Mouse (Mus musculus) myocyte (in vitro differentiated cells): ENCODE measurements around the gene Prkab1.

Experiments
- E2F4 ChIP-seq: IDR thresholded peaks from one replicate; pipeline ENCODE4 v1.6.1; 2011; ENCODE audit warnings: mild to moderate bottlenecking, control low read depth, moderate library complexity; ENCODE audit not compliant: insufficient read depth
- MAX ChIP-seq: IDR thresholded peaks from one replicate; pipeline ENCODE4 v1.6.1; 2011; ENCODE audit warnings: low read depth, mild to moderate bottlenecking, control low read depth
- MYOG ChIP-seq, 3 experiments: IDR thresholded peaks; one replicate each; pipeline ENCODE4 v1.6.1; 2011; ENCODE audit warnings: control low read depth in 2 of 3, low read depth in 2 of 3, mild to moderate bottlenecking in 2 of 3; ENCODE audit not compliant: insufficient read length in 2 of 3, control insufficient read depth in 1 of 3, insufficient read depth in 1 of 3
- POLR2A ChIP-seq: IDR thresholded peaks from one replicate; pipeline ENCODE4 v1.6.1; 2011; ENCODE audit warnings: low read depth, mild to moderate bottlenecking, control low read depth, moderate library complexity; ENCODE audit not compliant: insufficient read length
- TCF3 ChIP-seq: IDR thresholded peaks from one replicate; pipeline ENCODE4 v1.6.1; 2011; ENCODE audit warnings: low read depth, control low read depth; ENCODE audit not compliant: insufficient read length

DNA sequence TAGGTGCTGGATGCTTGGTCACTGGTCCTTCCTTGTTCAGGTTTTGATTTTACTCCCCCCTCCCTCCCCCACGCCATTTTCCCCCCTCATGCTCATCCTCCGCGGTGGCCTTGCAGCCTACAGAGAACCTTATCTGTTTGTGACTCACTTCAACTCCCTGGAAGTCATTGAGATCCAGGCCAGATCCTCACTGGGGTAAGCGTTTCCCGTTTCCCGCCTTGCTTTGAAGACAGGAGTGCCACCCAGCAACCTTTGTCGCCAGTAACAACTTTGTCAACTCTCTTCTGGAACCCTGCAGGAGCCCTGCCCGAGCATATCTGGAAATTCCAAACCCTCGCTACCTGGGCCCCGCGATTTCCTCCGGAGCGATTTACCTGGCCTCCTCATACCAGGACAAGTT is 26.9 kb downstream of the Prkab1 start:
- TF ChIP-seq MYOG (IDR thresholded peaks at IDR 0.05; ENCODE audit: control insufficient read depth in 1 of 3, insufficient read depth in 1 of 3, insufficient read length in 2 of 3, low read depth in 2 of 3) (no peak), TCF3 (no peak), POLR2A (no peak), E2F4 (no peak), MAX (no peak)
